Comparison of ENCODE assay signal across 8 mouse cellular contexts in genomic region chrX:134746459-134746858, GRCm38 (mm10). TPM values are rescaled to one million over a fixed set of nuclear protein-coding genes. Genes with fewer than 3 reads are reported as not detected.
DNase-seq lines count a peak whose midpoint lies in the region; ATAC-seq and TF ChIP-seq lines count a peak whose summit lies in the region.

No protein-coding gene starts in this region.

- no peak for TF ChIP-seq POLR2A in heart, adult 2 months (IDR thresholded peaks at IDR 0.05; ENCODE audit: insufficient read depth, low read depth, low read length)
- TF ChIP-seq POLR2A in thymus, adult 2 months (IDR thresholded peaks at IDR 0.05; ENCODE audit: control insufficient read depth, extremely low read depth, insufficient read depth, low read length, poor library complexity) = no peak

- WGBS in heart, adult 2 months = 30% methylated on average over 5 of the region's 5 CpGs
- 13% methylated on average over 5 of the region's 5 CpGs for WGBS in thymus, adult 2 months

- TF ChIP-seq EP300 in heart, adult 2 months (IDR thresholded peaks at IDR 0.05; ENCODE audit: insufficient read depth, low read depth, low read length) = 0 out of 2 replicates have a peak, but pooled peaks have one; percentile 41

- H3K79me2 ChIP-seq in heart, adult 2 months (replicated peaks; ENCODE audit: control insufficient read depth, insufficient read depth, low read length) = no peaks in the 10 kb centered on the region

- peak; percentile 72 for TF ChIP-seq CTCF in heart, adult 2 months (IDR thresholded peaks at IDR 0.05)
- peak; percentile 76 for TF ChIP-seq CTCF in layer of hippocampus, adult 2 months (conservative IDR thresholded peaks at IDR 0.05)
- peak; percentile 22; the same call in 1 of the 2 replicates for TF ChIP-seq CTCF in thymus, adult 2 months (IDR thresholded peaks at IDR 0.05; ENCODE audit: borderline replicate concordance, control insufficient read depth, extremely low read depth, insufficient read depth, low read length, poor library complexity)

- ATAC-seq in megakaryocyte-erythroid progenitor cell, adult 5-6 weeks (replicated peaks; ENCODE audit: low FRiP score, low TSS enrichment, poor library complexity, severe bottlenecking) = peak; percentile 74

- intact Hi-C loops in heart, adult 2 months (cut with DNase I) = loop anchor here (1.0 to 5.0 kb wide), 2 partner anchors 81 to 167 kb away; no protein-coding TSS in a partner anchor

- no peaks in the 10 kb centered on the region for H3K36me3 ChIP-seq in heart, adult 2 months (ENCODE audit: control insufficient read depth, insufficient read depth, low read length)
- no peaks in the 10 kb centered on the region for H3K36me3 ChIP-seq in thymus, adult 2 months (ENCODE audit: control insufficient read depth, insufficient read depth, low read length)

- peak in 1 of 2 experiments; percentile 12 for DNase-seq in heart, adult 2 months
- DNase-seq in heart, adult 11 months = no peak
- DNase-seq in CD4-positive, CD25-positive, alpha-beta regulatory T cell, adult 2 months (ENCODE audit: low read depth, low spot score) = peak; percentile 70
- peak; percentile 29 for DNase-seq in cerebellum, adult 11 months
- peak; percentile 35 to 53 for DNase-seq in frontal cortex, postnatal 36 days (ENCODE audit: low spot score in 2 of 2)
- DNase-seq in layer of hippocampus, adult 2 months (ENCODE audit: low spot score in 2 of 2) = peak; percentile 24 to 32
- DNase-seq in thymus, adult 2 months = peak; percentile 38

- H3K27ac ChIP-seq in heart, adult 2 months = no peak overlapping the region
- no peak overlapping the region for H3K27ac ChIP-seq in layer of hippocampus, adult 2 months
- no peak overlapping the region for H3K27ac ChIP-seq in thymus, adult 2 months (ENCODE audit: control insufficient read depth, insufficient read depth, low read length)

- no peak overlapping the region for H3K9ac ChIP-seq in heart, adult 2 months (ENCODE audit: low read depth, low read length)

- no peaks in the 10 kb centered on the region for H3K4me1 ChIP-seq in heart, adult 2 months (ENCODE audit: control insufficient read depth, insufficient read depth, low read length)
- H3K4me1 ChIP-seq in thymus, adult 2 months (replicated peaks; ENCODE audit: control insufficient read depth, insufficient read depth, low read length) = peaks cover 16% of the 10 kb centered on the region

- no peak overlapping the region for H3K4me3 ChIP-seq in heart, adult 2 months
- no peak overlapping the region for H3K4me3 ChIP-seq in layer of hippocampus, adult 2 months
- no peak overlapping the region for H3K4me3 ChIP-seq in thymus, adult 2 months (ENCODE audit: control insufficient read depth, insufficient read depth, low read length)

- no peaks in the 10 kb centered on the region for H3K27me3 ChIP-seq in heart, adult 2 months (ENCODE audit: control insufficient read depth, insufficient read depth, low read length)
- H3K27me3 ChIP-seq in thymus, adult 2 months (ENCODE audit: control insufficient read depth, insufficient read depth, low read length) = no peaks in the 10 kb centered on the region

RNA-seq across cellular contexts. Expression of gene Armcx6, which starts 4.8 kb away (rescaled TPM):
- total RNA-seq in heart, adult 2 months (2021) = 1 to 10 TPM in 1 of 2 experiments, under 1 TPM in 1; 0.84 to 1.1 TPM
- 0.50 and 0.61 TPM in 2 replicates for polyA plus RNA-seq in heart, adult 2 months (2012; rRNA removed)
- 1 to 10 TPM; 7.0 to 7.6 TPM for total RNA-seq in layer of hippocampus, adult 2 months (2021)
- total RNA-seq in megakaryocyte-erythroid progenitor cell, adult 5-6 weeks (2014; fragmentation: Nextera tagmentation) = 5.5 and 11.5 TPM in 2 replicates
- total RNA-seq in megakaryocyte-erythroid progenitor cell, adult 5-6 weeks (2017) = 5.4 and 11.2 TPM in 2 replicates
- 3.4 and 4.0 TPM in 2 replicates for polyA plus RNA-seq in thymus, adult 2 months (2012; rRNA removed)

RNA-seq across cellular contexts. Expression of gene Armcx3, which starts 9.9 kb away (rescaled TPM):
- 10 to 100 TPM; 16.6 to 17.1 TPM for total RNA-seq in heart, adult 2 months (2021)
- 6.8 and 11.1 TPM in 2 replicates for polyA plus RNA-seq in heart, adult 2 months (2012; rRNA removed)
- total RNA-seq in layer of hippocampus, adult 2 months (2021) = 10 to 100 TPM; 77.5 to 89.8 TPM
- 14.6 and 21.8 TPM in 2 replicates for total RNA-seq in megakaryocyte-erythroid progenitor cell, adult 5-6 weeks (2014; fragmentation: Nextera tagmentation)
- total RNA-seq in megakaryocyte-erythroid progenitor cell, adult 5-6 weeks (2017) = 13.5 and 16.2 TPM in 2 replicates
- 3.8 and 5.8 TPM in 2 replicates for polyA plus RNA-seq in thymus, adult 2 months (2012; rRNA removed)

RNA-seq across cellular contexts. Expression of gene Armcx1, which starts 28.7 kb away (rescaled TPM):
- total RNA-seq in heart, adult 2 months (2021) = 1 to 10 TPM; 4.2 to 4.5 TPM
- polyA plus RNA-seq in heart, adult 2 months (2012; rRNA removed) = 2.1 and 3.9 TPM in 2 replicates
- total RNA-seq in layer of hippocampus, adult 2 months (2021) = 10 to 100 TPM; 49.1 to 56.7 TPM
- 4.4 and 4.5 TPM in 2 replicates for total RNA-seq in megakaryocyte-erythroid progenitor cell, adult 5-6 weeks (2014; fragmentation: Nextera tagmentation)
- total RNA-seq in megakaryocyte-erythroid progenitor cell, adult 5-6 weeks (2017) = 10.6 and 19.0 TPM in 2 replicates
- 2.8 TPM in 2 replicates for polyA plus RNA-seq in thymus, adult 2 months (2012; rRNA removed)

Comparison
In these comparisons a context has a peak if more than half of its experiments do, and no peak if none do; other contexts are left out.
1. CTCF ChIP-seq: peak in every context shown above with its lines; median percentile 76 in layer of hippocampus, adult 2 months; 72 in heart, adult 2 months; 22 in thymus, adult 2 months.